Mouse (Mus musculus) olfactory bulb, adult 2 months (tissue): ENCODE measurements around the gene Prmt2.

Experiments
- CTCF ChIP-seq: fragments of 200-500 bp; IDR thresholded peaks from 2 replicates; pipeline ENCODE4 v1.5.1; 2012; ENCODE audit warnings: low read depth, mild to moderate bottlenecking, low read length, moderate library complexity; ENCODE audit not compliant: insufficient read depth
- POLR2A ChIP-seq: fragments of 200-500 bp; IDR thresholded peaks from 2 replicates; pipeline ENCODE4 v1.6.1; 2012; ENCODE audit warnings: mild to moderate bottlenecking, low read depth, low read length, moderate library complexity; ENCODE audit not compliant: insufficient read depth

DNA sequence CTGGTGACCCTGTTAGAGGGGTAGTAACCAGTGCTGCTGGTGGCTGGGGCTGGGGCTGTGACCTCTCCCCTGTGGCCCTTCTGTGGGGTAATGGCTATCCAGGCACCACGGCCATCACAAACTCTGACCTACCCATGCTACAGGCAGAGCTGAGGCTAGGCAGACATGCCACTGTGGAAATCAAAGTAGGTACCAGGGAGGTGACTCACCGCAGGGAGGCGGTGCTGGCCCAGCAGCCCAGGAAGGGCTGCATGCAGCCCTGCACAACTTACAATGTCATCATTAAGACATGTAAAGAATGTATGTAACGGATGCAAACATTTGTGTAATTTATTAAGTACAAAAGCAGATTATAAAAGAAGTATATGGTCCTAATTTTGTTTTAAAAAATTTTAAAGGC lies 24.8 kb upstream of the Prmt2 start:
- TF ChIP-seq CTCF (no peak), POLR2A (no peak)
